Mouse (Mus musculus) C2C12 (cell line): ENCODE results near the gene Akp3. TPM values are rescaled to one million over a fixed set of nuclear protein-coding genes. Genes with fewer than 3 reads are reported as not detected.

ENCODE experiments used
- H3K27me3 ChIP-seq: one replicate; pipeline ENCODE4 v1.6.1; 2011; ENCODE audit not compliant: control insufficient read depth, insufficient read depth, insufficient read length
- H3K36me3 ChIP-seq: one replicate; pipeline ENCODE4 v1.6.1; 2011; ENCODE audit not compliant: control insufficient read depth, insufficient read depth
- H3K4me3 ChIP-seq: one replicate; pipeline ENCODE4 v1.5.1; 2011; ENCODE audit warnings: mild to moderate bottlenecking, control low read depth; ENCODE audit not compliant: poor library complexity, insufficient read depth, severe bottlenecking
- H3K79me2 ChIP-seq: one replicate; pipeline ENCODE4 v1.6.1; 2011; ENCODE audit not compliant: control insufficient read depth, insufficient read depth
- H3K79me3 ChIP-seq: one replicate; pipeline ENCODE4 v1.6.1; 2011; ENCODE audit warnings: low read depth, control low read depth
- H3ac ChIP-seq: one replicate; pipeline ENCODE3; 2011; ENCODE audit warnings: low read depth; ENCODE audit not compliant: control insufficient read depth, insufficient read length
- CEBPB ChIP-seq: IDR thresholded peaks from one replicate; pipeline ENCODE4 v1.6.1; 2011; ENCODE audit warnings: low read depth, mild to moderate bottlenecking, control low read depth, moderate library complexity
- CTCF ChIP-seq: IDR thresholded peaks from one replicate; pipeline ENCODE4 v1.5.1; 2011; ENCODE audit not compliant: control insufficient read depth, insufficient read depth, insufficient read length
- FOSL1 ChIP-seq: IDR thresholded peaks from one replicate; pipeline ENCODE4 v1.8.0; 2011; ENCODE audit warnings: mild to moderate bottlenecking, low read length; ENCODE audit not compliant: poor library complexity, insufficient read depth, severe bottlenecking
- MAX ChIP-seq: IDR thresholded peaks from one replicate; pipeline ENCODE4 v1.6.1; 2011; ENCODE audit warnings: mild to moderate bottlenecking, control low read depth
- MYOD1 ChIP-seq: IDR thresholded peaks from one replicate; pipeline ENCODE4 v1.6.1; 2011; ENCODE audit warnings: low read depth; ENCODE audit not compliant: control insufficient read depth, insufficient read length
- MYOG ChIP-seq: IDR thresholded peaks from one replicate; pipeline ENCODE4 v1.6.1; 2011; ENCODE audit not compliant: control insufficient read depth, insufficient read length; ENCODE audit errors: extremely low read depth
- USF1 ChIP-seq: IDR thresholded peaks from one replicate; pipeline ENCODE4 v1.6.1; 2011; ENCODE audit warnings: low read depth, mild to moderate bottlenecking, control low read depth, moderate library complexity
- polyA plus RNA-seq: library from polyadenylated mRNA; unstranded; fragments of >200 nt; fragmentation: generic; extraction: Trizol; gene quantifications from one replicate; pipeline ENCODE4 v1.2.1, GENCODE M21; 2012; ENCODE audit warnings: missing spikeins

Akp3 gene
- polyA plus RNA-seq, 1 experiment, result not detected

DNA sequence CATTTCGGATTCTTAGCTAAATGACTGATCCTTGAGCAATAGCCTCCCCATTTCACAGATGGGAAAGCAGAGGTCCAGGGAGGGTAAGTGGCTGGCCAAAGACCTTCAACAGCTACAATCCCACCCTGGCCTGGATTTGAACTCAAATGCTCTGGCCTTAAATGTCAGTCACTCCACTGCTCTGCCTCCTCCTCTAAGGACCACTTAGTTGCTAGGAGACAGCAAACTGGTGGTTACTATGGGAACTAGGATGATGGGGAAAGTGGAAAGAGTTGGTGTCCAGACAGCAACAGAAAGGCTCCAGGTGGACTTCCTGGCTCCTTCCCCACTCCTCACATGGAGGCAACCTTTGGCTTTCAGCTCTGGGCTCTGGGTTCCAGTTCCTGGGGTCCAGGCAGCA, 46.5 kb downstream of the Akp3 start:
- TF ChIP-seq MAX (no peak), MYOD1 (no peak), FOSL1 (no peak), USF1 (no peak), MYOG (no peak), CEBPB (no peak), CTCF (no peak)
- Histone ChIP-seq H3K36me3 (no peaks in the 10 kb centered on the region), H3K4me3 (no peak overlapping the region), H3ac (no peak overlapping the region), H3K27me3 (peaks cover 24% of the 10 kb centered on the region), H3K79me3 (no peaks in the 10 kb centered on the region), H3K79me2 (no peaks in the 10 kb centered on the region)

- Histone ChIP-seq H3K79me2 (no peaks in the 10 kb centered on the region), H3K79me3 (no peaks in the 10 kb centered on the region), H3K27me3 (peaks cover 16% of the 10 kb centered on the region), H3K36me3 (no peaks in the 10 kb centered on the region), H3ac (no peak overlapping the region), H3K4me3 (no peak overlapping the region)
- TF ChIP-seq MAX (no peak), CEBPB (no peak), USF1 (no peak), MYOD1 (no peak)
These were observed 47.5 kb downstream of the Akp3 start for GRCm38 (mm10) chr1:87172316-87172715.

- no peaks in the 10 kb centered on the region for H3K36me3 ChIP-seq
These were observed 49.5 kb downstream of the Akp3 start for GRCm38 (mm10) chr1:87174006-87174955.

DNA sequence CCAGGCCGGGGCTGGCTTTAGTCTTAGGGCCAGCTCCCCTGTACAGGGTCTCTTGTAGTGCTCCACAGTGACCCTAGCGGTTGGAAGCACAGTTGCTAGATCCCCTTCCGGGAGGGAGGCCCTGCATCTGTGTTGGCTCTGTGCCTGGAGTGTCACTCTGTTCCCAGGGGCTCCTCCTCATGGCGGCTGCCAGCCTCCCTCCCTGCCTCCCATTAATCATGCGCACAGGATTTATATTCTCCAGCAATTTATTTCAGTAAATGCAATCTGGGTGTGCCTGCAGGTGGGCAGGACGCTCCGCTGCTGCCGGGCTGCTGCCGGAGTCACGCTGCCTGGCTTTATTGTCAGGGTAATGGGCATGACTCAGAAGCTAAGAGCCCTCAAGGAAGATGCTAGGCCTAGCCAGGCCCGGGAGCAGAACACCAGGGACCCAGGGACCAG, 51.1 kb downstream of the Akp3 start:
- H3K36me3 ChIP-seq, result no peaks in the 10 kb centered on the region
- H3K27me3 ChIP-seq, result no peaks in the 10 kb centered on the region
- H3K79me2 ChIP-seq, result no peaks in the 10 kb centered on the region
- H3ac ChIP-seq, result peak overlapping the region; percentile 24
- H3K4me3 ChIP-seq, result no peak overlapping the region
- no peaks in the 10 kb centered on the region for H3K79me3 ChIP-seq
- TF ChIP-seq MAX (peak; percentile 67), USF1 (no peak), MYOD1 (no peak), CEBPB (no peak), MYOG (no peak), CTCF (peak; percentile 40), FOSL1 (peak; percentile 14)

More at GRCm38 (mm10) chr1:87174006-87174955, 49.5 kb downstream of the Akp3 start:
- Histone ChIP-seq H3K79me3 (no peaks in the 10 kb centered on the region), H3ac (no peak overlapping the region), H3K27me3 (peaks cover 3% of the 10 kb centered on the region), H3K79me2 (no peaks in the 10 kb centered on the region), H3K4me3 (no peak overlapping the region)
- TF ChIP-seq MYOG (no peak), CTCF (peak; percentile 46), USF1 (no peak), MAX (no peak), FOSL1 (no peak), CEBPB (no peak)

Other genes with a start within 250 kb of the Akp3 start
- not detected for gene Alppl2, start 35.0 kb upstream of the Akp3 start, polyA plus RNA-seq
- not detected for gene Alpi, start 23.4 kb upstream of the Akp3 start, polyA plus RNA-seq
- gene Ecel1, start 31.5 kb downstream of the Akp3 start, polyA plus RNA-seq, result 0.07 TPM
- gene Prss56, start 58.3 kb downstream of the Akp3 start, polyA plus RNA-seq, result 0.07 TPM
- 7.4 TPM for gene Chrnd, start 65.6 kb downstream of the Akp3 start, polyA plus RNA-seq
- gene Chrng, start 79.7 kb downstream of the Akp3 start, polyA plus RNA-seq, result 3.5 TPM
- gene Eif4e2, start 88.9 kb downstream of the Akp3 start, polyA plus RNA-seq, result 159 TPM
- gene Efhd1, start 139.4 kb downstream of the Akp3 start, polyA plus RNA-seq, result 0.25 TPM
- gene Gigyf2, start 202.0 kb downstream of the Akp3 start, polyA plus RNA-seq, result 14.4 TPM